Mouse (Mus musculus) large intestine, adult 2 months (tissue): ENCODE data around the gene C1galt1. TPM values are rescaled to one million over a fixed set of nuclear protein-coding genes. Genes with fewer than 3 reads are reported as not detected.

ENCODE experiments used
- DNase-seq: peaks from one replicate; pipeline ENCODE4 v3.0.0-alpha.2; 2012; ENCODE audit warnings: low read depth, low spot score
- WGBS: fragments of 180-500 bp; shearing (Covaris S2); methylation state at CpG from one replicate; pipeline ENCODE4 v1.1.7; 2018; 5-methylcytosine and 5-hydroxymethylcytosine counted together
- polyA plus RNA-seq: library from polyadenylated mRNA; depleted of rRNA; stranded (reverse); fragments of >200 nt; gene quantifications from 2 replicates; pipeline ENCODE4 v1.2.3, GENCODE M21; 2012; rRNA removed

The C1galt1 gene
- polyA plus RNA-seq, 1 experiment = 6.6 TPM

GRCm38 (mm10) chr6:7857356-7858247 is 13.0 kb downstream of the C1galt1 start:
- WGBS = 49% methylated on average over 8 of the region's 8 CpGs
- DNase-seq = no peak

GRCm38 (mm10) chr6:7858586-7858985 is 13.9 kb downstream of the C1galt1 start:
- WGBS = 81% methylated on average over 5 of the region's 5 CpGs
- DNase-seq = no peak

- DNase-seq = no peak
- 85% methylated on average over 3 of the region's 3 CpGs for WGBS
Measured at GRCm38 (mm10) chr6:7859161-7859560, 14.5 kb downstream of the C1galt1 start.

GRCm38 (mm10) chr6:7861033-7861432 is 16.4 kb downstream of the C1galt1 start:
- no peak for DNase-seq
- WGBS = 56% methylated on average over 3 of the region's 3 CpGs

- no peak for DNase-seq
Measured at GRCm38 (mm10) chr6:7863354-7863753, 18.7 kb downstream of the C1galt1 start.

GRCm38 (mm10) chr6:7876836-7877235 is 32.2 kb downstream of the C1galt1 start:
- no peak for DNase-seq
- 87% methylated on average over 5 of the region's 5 CpGs for WGBS

More at GRCm38 (mm10) chr6:7863354-7863753, 18.7 kb downstream of the C1galt1 start:
- WGBS = 92% methylated on average over 4 of the region's 4 CpGs

- no peak for DNase-seq
- 31% methylated on average over 1 of the region's 1 CpGs for WGBS
Measured at GRCm38 (mm10) chr6:7881595-7882128, 37.0 kb downstream of the C1galt1 start.

GRCm38 (mm10) chr6:7882520-7882919 is 37.9 kb downstream of the C1galt1 start:
- WGBS = 32% methylated on average over 13 of the region's 13 CpGs
- no peak for DNase-seq

GRCm38 (mm10) chr6:7885994-7886684 is 41.5 kb downstream of the C1galt1 start:
- WGBS = 54% methylated on average over 5 of the region's 5 CpGs
- no peak for DNase-seq

GRCm38 (mm10) chr6:7886685-7887004 is 42.0 kb downstream of the C1galt1 start:
- DNase-seq = no peak
- 47% methylated on average over 2 of the region's 2 CpGs for WGBS

GRCm38 (mm10) chr6:7896339-7896738 is 51.7 kb downstream of the C1galt1 start:
- 82% methylated on average over 5 of the region's 5 CpGs for WGBS

GRCm38 (mm10) chr6:7912015-7912414 is 67.4 kb downstream of the C1galt1 start:
- no peak for DNase-seq
- WGBS = 81% methylated on average over 2 of the region's 2 CpGs

More at GRCm38 (mm10) chr6:7896339-7896738, 51.7 kb downstream of the C1galt1 start:
- DNase-seq = no peak

Other genes with a start within 250 kb of the C1galt1 start
- gene Asns, start 151.6 kb upstream of the C1galt1 start, polyA plus RNA-seq = 28.4 and 38.1 TPM in 2 replicates